Mouse (Mus musculus): ENCODE measurements around the gene Htr6. TPM values are rescaled to one million over a fixed set of nuclear protein-coding genes. Genes with fewer than 3 reads are reported as not detected.

The Htr6 gene
- polyA plus RNA-seq, 1 experiment from 2014 or later, result not detected

DNA sequence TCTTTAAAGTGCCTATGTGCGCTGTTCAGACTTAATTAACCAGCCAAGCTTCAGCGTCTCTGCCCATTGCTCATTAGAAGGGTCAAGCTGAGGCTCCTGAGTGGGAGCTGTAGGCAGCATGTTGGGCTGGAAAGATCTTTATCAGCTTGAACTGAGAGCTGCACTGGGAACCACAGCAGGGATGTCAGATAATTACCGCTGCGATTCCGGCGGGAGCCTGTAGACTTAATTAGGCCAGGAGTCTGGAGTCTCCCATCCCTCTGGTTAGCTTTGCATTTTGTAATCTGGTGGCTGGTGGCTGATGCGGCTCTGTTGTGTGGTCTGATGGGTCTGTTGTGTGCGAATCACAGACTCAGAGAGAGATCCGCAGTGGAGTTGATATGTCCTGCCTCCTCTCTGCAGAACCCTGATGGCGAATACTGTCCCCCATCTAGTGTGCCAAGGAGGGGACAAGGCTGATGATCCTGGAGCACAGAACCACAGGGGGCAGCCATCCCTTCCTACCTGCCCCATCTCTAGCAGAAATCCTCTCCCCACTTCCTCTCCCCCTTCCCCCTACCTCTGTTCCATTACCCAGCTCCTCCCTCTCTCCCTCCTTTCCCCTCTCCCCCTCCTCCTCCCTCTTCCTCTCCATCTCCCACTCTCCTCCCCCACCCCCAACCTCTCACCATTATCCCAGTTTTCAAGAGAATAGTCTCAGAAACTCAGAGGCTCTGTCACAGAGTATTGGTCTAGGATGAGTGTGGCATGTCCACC lies 35.1 kb downstream of the Htr6 start:
- Histone ChIP-seq H3K4me3 (ENCODE audit: low read length) (no peak overlapping the region), H3K36me3 (ENCODE audit: control insufficient read depth, insufficient read depth, low read length) (peaks cover 9% of the 10 kb centered on the region), H3K4me2 (ENCODE audit: low read depth, low read length) (no peak overlapping the region), H3K4me1 (ENCODE audit: control insufficient read depth, insufficient read depth, low read length) (peaks cover 8% of the 10 kb centered on the region), H3K9me3 (ENCODE audit: control insufficient read depth, low read length) (no peaks in the 10 kb centered on the region), H3K27me3 (replicated peaks; ENCODE audit: control insufficient read depth, insufficient read depth, low read length) (no peaks in the 10 kb centered on the region), H3K27ac (ENCODE audit: low read length) (no peak overlapping the region), H3K9ac (ENCODE audit: low read depth, low read length) (no peak overlapping the region)
- no peak for ATAC-seq
- 22% methylated on average over 10 of the region's 10 CpGs for WGBS

DNA sequence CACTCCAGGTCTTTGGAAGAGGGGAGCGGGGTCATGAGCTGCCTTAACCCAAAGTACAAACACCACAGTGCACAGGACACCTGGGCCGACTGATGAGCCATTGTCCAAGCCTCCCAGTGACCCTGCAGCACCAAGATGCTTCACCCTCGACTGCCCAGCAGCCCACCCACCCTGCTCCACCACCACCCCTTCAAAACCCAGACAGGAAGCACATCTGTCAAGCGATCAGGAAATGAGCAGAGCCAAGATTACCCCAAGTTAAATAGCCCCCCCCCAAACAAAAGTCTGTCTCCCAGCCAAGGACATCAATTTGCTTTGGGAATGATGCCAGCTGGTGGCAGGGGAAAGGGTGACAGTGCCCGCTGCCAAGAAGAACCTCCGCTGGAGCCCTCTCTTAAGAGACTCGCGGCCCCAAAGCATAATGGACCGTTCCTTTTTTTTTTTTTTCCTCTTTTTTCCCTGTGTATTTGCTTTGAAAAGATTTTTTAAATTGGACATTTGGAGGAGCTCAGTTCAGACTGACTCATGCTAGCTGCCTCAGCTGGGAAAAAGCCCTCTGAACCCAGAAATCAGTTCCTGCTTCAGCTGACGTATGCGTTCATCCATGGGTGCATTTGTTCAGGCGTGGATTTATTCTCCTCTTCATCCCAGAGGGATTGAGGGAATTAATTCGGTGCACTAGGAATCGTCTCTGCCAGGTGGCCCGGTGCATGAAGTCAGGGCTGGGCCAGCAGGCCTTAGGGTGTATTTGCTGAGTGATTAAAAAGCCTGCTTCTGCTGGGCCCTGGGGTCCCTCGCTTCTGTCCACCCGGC lies 37.4 kb downstream of the Htr6 start:
- Histone ChIP-seq H3K4me3 (ENCODE audit: low read length) (no peak overlapping the region), H3K4me1 (ENCODE audit: control insufficient read depth, insufficient read depth, low read length) (peaks cover 8% of the 10 kb centered on the region), H3K27me3 (replicated peaks; ENCODE audit: control insufficient read depth, insufficient read depth, low read length) (no peaks in the 10 kb centered on the region), H3K9me3 (ENCODE audit: control insufficient read depth, low read length) (no peaks in the 10 kb centered on the region), H3K27ac (ENCODE audit: low read length) (no peak overlapping the region), H3K4me2 (ENCODE audit: low read depth, low read length) (no peak overlapping the region), H3K9ac (ENCODE audit: low read depth, low read length) (no peak overlapping the region), H3K36me3 (ENCODE audit: control insufficient read depth, insufficient read depth, low read length) (peaks cover 9% of the 10 kb centered on the region)
- ATAC-seq, result no peak
- 53% methylated on average over 17 of the region's 17 CpGs for WGBS

DNA sequence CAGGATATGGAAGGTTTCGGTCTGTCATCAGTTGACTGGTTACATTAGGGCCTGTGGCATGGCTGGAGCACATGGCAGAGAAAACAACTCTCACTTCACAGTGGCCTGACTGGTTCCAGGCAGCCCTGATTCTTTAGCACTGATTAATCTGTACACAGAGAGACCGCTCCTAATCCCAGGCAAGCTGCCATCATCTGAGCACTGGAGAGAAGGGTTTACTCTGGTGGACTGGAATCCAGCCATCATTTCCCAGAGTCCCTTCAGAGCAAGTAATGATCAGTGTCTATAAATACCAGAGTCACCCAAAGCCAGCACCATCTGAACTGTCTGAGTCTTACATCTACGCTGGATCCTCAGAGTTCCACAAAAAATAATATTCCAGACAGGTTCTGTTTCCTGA lies 39.6 kb downstream of the Htr6 start:
- ATAC-seq, result no peak
- WGBS, result 81% methylated on average over 3 of the region's 3 CpGs

DNA sequence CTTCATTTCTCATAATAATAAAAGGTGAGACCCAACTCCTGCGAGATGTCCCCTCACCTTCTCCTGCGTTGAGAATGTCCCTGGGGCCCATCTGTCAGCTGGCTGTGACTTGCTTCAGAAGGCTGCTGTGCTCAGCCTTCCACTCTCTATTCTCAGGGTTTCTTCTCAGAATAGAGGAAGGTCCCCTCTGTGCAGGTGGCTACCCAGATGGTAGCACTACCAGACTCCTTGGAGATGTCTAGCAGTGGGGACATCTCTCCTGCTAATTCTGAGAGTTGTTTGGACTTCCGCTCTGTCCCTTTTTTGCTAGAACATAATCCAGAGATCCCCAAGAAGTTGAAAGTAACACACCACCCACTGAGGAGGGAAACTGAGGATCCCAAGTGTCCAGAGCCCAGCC lies 40.4 kb downstream of the Htr6 start:
- H3K36me3 ChIP-seq (ENCODE audit: control insufficient read depth, insufficient read depth, low read length), result peaks cover 9% of the 10 kb centered on the region
- no peak overlapping the region for H3K4me2 ChIP-seq (ENCODE audit: low read depth, low read length)
- no peak overlapping the region for H3K4me3 ChIP-seq (ENCODE audit: low read length)
- peaks cover 8% of the 10 kb centered on the region for H3K4me1 ChIP-seq (ENCODE audit: control insufficient read depth, insufficient read depth, low read length)
- H3K27me3 ChIP-seq (replicated peaks; ENCODE audit: control insufficient read depth, insufficient read depth, low read length), result no peaks in the 10 kb centered on the region
- H3K27ac ChIP-seq (ENCODE audit: low read length), result no peak overlapping the region
- ATAC-seq, result no peak
- H3K9ac ChIP-seq (ENCODE audit: low read depth, low read length), result no peak overlapping the region
- 90% methylated on average over 3 of the region's 3 CpGs for WGBS
- H3K9me3 ChIP-seq (ENCODE audit: control insufficient read depth, low read length), result no peaks in the 10 kb centered on the region

More for the DNA sequence above, 39.6 kb downstream of the Htr6 start:
- peaks cover 9% of the 10 kb centered on the region for H3K36me3 ChIP-seq (ENCODE audit: control insufficient read depth, insufficient read depth, low read length)
- H3K4me1 ChIP-seq (ENCODE audit: control insufficient read depth, insufficient read depth, low read length), result peaks cover 8% of the 10 kb centered on the region
- H3K4me2 ChIP-seq (ENCODE audit: low read depth, low read length), result no peak overlapping the region
- H3K27me3 ChIP-seq (replicated peaks; ENCODE audit: control insufficient read depth, insufficient read depth, low read length), result no peaks in the 10 kb centered on the region
- no peak overlapping the region for H3K9ac ChIP-seq (ENCODE audit: low read depth, low read length)
- no peak overlapping the region for H3K4me3 ChIP-seq (ENCODE audit: low read length)
- H3K27ac ChIP-seq (ENCODE audit: low read length), result no peak overlapping the region
- H3K9me3 ChIP-seq (ENCODE audit: control insufficient read depth, low read length), result no peaks in the 10 kb centered on the region

DNA sequence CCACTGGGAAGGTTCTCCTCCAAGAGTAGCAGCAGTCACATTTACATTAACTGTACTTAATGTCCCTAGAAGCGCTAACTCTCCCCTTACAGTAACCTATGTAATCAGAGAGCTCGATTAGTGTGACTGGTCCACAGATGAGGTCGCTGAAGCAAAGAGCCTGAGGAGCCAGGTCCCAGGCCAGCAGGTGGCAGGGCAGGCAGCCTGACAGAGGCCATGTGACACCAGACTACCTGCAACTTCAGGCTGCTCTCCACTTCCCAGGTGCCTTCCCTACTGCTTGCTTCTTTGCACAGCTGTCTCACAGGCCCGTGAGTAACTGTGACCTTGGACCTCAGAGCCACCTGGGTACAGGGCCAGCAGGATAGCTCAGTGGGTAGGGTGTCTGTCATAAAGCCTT lies 40.8 kb downstream of the Htr6 start:
- Histone ChIP-seq H3K4me3 (ENCODE audit: low read length) (no peak overlapping the region), H3K27me3 (replicated peaks; ENCODE audit: control insufficient read depth, insufficient read depth, low read length) (no peaks in the 10 kb centered on the region), H3K4me1 (ENCODE audit: control insufficient read depth, insufficient read depth, low read length) (peaks cover 8% of the 10 kb centered on the region), H3K4me2 (ENCODE audit: low read depth, low read length) (no peak overlapping the region), H3K9me3 (ENCODE audit: control insufficient read depth, low read length) (no peaks in the 10 kb centered on the region), H3K36me3 (ENCODE audit: control insufficient read depth, insufficient read depth, low read length) (peaks cover 9% of the 10 kb centered on the region), H3K9ac (ENCODE audit: low read depth, low read length) (no peak overlapping the region), H3K27ac (ENCODE audit: low read length) (no peak overlapping the region)
- peak; percentile 73 for ATAC-seq
- WGBS, result 52% methylated on average over 4 of the region's 4 CpGs

DNA sequence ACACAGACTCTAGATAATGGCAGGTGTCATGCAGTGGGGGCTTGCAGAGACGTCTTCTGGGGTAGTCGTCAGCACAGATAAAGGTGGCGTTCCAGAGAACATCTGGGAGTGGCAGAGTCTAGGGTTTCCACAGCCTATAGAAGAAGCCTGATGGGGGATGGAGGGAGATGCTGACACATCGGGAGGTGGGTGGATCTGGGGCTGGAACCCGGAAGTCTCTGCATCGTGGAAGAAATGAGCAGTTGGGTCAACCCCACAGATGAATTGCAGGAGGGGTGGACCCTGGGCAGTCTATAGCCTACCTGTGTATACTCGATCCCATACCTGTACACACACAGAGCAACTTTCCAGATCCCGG lies 41.4 kb downstream of the Htr6 start:
- Histone ChIP-seq H3K36me3 (ENCODE audit: control insufficient read depth, insufficient read depth, low read length) (peaks cover 9% of the 10 kb centered on the region), H3K27me3 (replicated peaks; ENCODE audit: control insufficient read depth, insufficient read depth, low read length) (no peaks in the 10 kb centered on the region), H3K4me2 (ENCODE audit: low read depth, low read length) (no peak overlapping the region), H3K9ac (ENCODE audit: low read depth, low read length) (no peak overlapping the region), H3K4me1 (ENCODE audit: control insufficient read depth, insufficient read depth, low read length) (peaks cover 8% of the 10 kb centered on the region), H3K4me3 (ENCODE audit: low read length) (no peak overlapping the region), H3K9me3 (ENCODE audit: control insufficient read depth, low read length) (no peaks in the 10 kb centered on the region), H3K27ac (ENCODE audit: low read length) (no peak overlapping the region)
- no peak for ATAC-seq
- WGBS, result 79% methylated on average over 8 of the region's 8 CpGs

DNA sequence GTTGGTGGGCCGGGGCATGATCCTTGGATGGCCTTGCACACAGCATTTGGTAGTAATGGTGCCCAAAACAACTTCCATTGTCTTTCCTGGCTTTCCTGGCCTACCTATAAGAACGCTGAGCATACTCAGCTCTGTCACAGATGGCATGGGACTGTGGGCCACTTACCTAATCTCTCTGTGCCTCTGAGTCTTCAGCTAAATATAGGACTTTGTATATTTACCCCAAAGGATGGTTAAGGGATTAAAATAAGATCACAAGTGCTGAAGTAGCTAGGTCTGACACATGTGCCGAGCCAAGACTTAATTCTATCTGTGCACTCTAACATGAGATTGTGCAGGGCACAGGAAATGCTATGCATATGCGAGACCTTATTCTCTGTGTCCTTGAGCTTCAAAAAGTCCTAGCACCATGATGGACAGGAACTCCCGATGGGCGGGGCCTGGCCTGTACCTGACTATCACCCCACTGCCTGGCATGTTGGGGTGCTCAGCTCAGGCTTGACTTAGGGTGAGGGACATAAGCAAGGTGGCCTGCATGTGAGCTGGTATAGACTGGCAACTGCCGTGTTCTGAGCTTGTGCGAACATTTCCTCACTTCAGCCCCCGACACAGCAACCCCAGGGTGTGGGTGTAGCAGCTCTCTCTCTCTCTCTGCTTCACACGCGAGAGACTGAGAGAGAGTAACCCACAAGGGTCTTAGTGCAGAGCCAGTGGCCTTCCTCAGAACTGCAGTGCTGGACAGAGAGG lies 41.9 kb downstream of the Htr6 start:
- no peak for ATAC-seq
- H3K4me2 ChIP-seq (ENCODE audit: low read depth, low read length), result no peak overlapping the region
- 83% methylated on average over 11 of the region's 11 CpGs for WGBS

DNA sequence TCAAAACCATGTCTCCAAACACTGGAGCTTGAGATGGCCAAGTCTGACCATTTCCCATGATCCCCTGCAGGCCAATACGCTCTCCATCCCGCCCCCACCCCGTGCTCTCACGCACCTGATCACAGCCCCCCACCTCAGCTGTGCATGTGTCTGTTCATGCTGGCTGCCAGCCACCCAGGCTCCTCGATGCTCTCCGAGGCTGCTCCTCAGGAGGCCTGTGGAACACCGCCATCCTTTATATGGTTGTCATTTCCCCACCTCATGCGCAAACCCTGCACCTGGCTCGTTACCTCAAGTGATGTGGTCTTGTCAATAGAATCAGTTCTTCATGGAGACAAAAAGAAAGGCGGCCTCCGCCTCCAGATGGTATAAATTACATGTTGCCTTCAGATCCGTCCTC lies 42.8 kb downstream of the Htr6 start:
- Histone ChIP-seq H3K27ac (ENCODE audit: low read length) (no peak overlapping the region), H3K4me3 (ENCODE audit: low read length) (no peak overlapping the region), H3K9me3 (ENCODE audit: control insufficient read depth, low read length) (no peaks in the 10 kb centered on the region), H3K4me1 (ENCODE audit: control insufficient read depth, insufficient read depth, low read length) (peaks cover under 1% of the 10 kb centered on the region; the same call in 1 of the 2 replicates), H3K9ac (ENCODE audit: low read depth, low read length) (no peak overlapping the region), H3K27me3 (replicated peaks; ENCODE audit: control insufficient read depth, insufficient read depth, low read length) (no peaks in the 10 kb centered on the region), H3K4me2 (ENCODE audit: low read depth, low read length) (no peak overlapping the region), H3K36me3 (ENCODE audit: control insufficient read depth, insufficient read depth, low read length) (peaks cover 9% of the 10 kb centered on the region)
- 84% methylated on average over 12 of the region's 12 CpGs for WGBS
- ATAC-seq, result no peak

More for the DNA sequence above, 41.9 kb downstream of the Htr6 start:
- H3K4me3 ChIP-seq (ENCODE audit: low read length), result no peak overlapping the region
- peaks cover 9% of the 10 kb centered on the region for H3K36me3 ChIP-seq (ENCODE audit: control insufficient read depth, insufficient read depth, low read length)
- no peak overlapping the region for H3K27ac ChIP-seq (ENCODE audit: low read length)
- no peaks in the 10 kb centered on the region for H3K27me3 ChIP-seq (replicated peaks; ENCODE audit: control insufficient read depth, insufficient read depth, low read length)
- H3K9ac ChIP-seq (ENCODE audit: low read depth, low read length), result no peak overlapping the region
- H3K4me1 ChIP-seq (ENCODE audit: control insufficient read depth, insufficient read depth, low read length), result peaks cover 7% of the 10 kb centered on the region
- no peaks in the 10 kb centered on the region for H3K9me3 ChIP-seq (ENCODE audit: control insufficient read depth, low read length)

DNA sequence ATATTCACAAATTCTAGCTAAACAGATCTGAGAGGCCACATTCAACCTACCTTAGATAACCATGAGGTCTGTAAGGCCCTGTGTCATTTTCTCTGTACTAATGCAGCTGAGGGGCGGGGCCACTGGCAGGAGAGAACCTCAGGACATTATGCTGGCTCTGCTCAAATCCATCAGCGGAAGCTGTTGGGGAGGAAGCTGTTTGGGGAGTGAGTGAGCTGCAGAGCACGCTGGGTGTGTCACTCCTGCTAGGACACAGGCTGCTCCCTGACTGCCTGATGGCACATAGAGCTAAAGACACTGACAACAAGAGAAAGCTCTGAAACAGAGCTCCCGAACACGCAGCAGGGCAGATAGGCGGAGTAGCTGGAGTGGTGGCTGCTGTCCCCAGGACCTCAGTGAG lies 44.7 kb downstream of the Htr6 start:
- Histone ChIP-seq H3K9ac (ENCODE audit: low read depth, low read length) (no peak overlapping the region), H3K4me1 (ENCODE audit: control insufficient read depth, insufficient read depth, low read length) (no peaks in the 10 kb centered on the region), H3K36me3 (ENCODE audit: control insufficient read depth, insufficient read depth, low read length) (no peaks in the 10 kb centered on the region), H3K4me3 (ENCODE audit: low read length) (no peak overlapping the region), H3K27me3 (replicated peaks; ENCODE audit: control insufficient read depth, insufficient read depth, low read length) (no peaks in the 10 kb centered on the region), H3K9me3 (ENCODE audit: control insufficient read depth, low read length) (no peaks in the 10 kb centered on the region), H3K4me2 (ENCODE audit: low read depth, low read length) (no peak overlapping the region), H3K27ac (ENCODE audit: low read length) (no peak overlapping the region)
- 61% methylated on average over 6 of the region's 6 CpGs for WGBS
- no peak for ATAC-seq

All from intestine, embryonic 16.5 days (tissue).